Mouse (Mus musculus): ENCODE data around the gene Grn. TPM values are rescaled to one million over a fixed set of nuclear protein-coding genes. Genes with fewer than 3 reads are reported as not detected.

Grn gene
- polyA plus RNA-seq (2017; shearing (Covaris generic)), result 11.8 TPM

DNA sequence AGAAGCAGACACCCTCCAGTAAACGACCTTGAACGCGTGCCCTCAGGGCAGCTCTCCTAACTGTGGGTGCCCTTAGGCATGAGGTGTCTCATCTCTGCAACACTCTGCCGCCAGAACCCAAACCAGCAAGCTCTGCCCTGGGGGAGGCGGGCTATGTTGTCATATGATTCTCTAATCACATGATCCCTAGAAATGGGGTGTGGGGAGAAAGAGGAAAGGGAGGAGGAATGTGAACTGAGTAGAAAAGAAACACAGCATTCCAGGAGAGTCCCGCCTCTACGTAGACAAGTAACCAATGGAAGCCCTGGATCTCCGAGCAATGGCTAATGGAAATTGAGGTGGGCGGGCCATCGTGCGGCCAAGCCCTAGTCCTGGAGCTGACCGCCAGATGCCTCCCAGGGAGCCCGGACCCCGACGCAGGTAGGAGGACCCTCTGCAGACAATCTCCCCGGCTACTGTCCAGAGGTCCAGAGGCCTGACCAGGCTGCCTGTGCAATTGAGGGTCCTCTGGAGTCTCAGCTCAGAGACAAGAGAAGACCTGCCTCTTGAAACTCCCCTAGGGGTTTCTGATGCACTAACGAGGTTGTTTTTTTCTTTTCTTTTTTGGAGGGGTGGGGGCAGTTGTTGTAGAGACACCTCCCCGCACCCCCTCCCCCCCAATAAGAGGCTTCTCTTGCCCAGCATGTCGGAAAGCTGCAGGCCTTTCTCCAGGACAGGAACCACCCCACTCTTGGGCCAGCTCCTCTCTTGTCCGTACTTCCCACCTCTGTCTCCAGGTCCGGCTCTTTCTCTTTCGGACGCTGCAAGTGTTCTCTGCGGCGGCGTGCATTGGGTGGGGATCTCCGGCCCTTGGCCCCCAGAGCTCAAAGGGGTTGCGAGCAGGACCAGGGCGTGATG, at the start of gene Grn:
TSS of gene Grn (plus strand) at position 195 of the 897 bp plus-strand sequence.

GRCm38 (mm10) chr11:102393238-102393634, 36.9 kb upstream of the Grn start, which contains the start of gene Rundc3a:
Gene Rundc3a, plus strand, starts transcription at chr11:102393403.

GRCm38 (mm10) chr11:102407834-102408215, 22.3 kb upstream of the Grn start, which contains the start of gene Slc25a39:
Gene Slc25a39, minus strand, starts transcription at chr11:102407946.

DNA sequence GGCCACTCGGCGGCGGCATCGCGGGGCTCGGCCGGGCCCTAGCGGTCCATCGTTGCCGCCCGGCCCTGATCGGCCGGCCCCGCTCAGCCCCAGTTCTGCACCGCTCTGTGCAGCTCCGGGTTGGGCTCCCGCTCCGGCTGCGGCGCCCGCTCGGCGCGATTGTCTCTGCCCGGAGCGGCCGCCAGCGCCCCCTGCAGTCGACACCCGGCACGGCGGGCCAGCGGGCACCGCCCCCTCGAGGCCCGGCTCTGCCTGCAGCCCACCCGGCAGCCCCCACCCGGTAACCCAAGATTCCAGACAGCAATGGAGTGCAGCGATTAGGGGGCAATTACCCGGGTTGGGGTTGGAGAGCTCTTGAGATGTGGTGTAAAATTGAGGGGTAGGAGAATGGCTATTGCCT, 17.4 kb downstream of the Grn start, which contains the start of gene Fam171a2:
TSS of gene Fam171a2 (minus strand) at position 186 of the 400 bp plus-strand sequence.

DNA sequence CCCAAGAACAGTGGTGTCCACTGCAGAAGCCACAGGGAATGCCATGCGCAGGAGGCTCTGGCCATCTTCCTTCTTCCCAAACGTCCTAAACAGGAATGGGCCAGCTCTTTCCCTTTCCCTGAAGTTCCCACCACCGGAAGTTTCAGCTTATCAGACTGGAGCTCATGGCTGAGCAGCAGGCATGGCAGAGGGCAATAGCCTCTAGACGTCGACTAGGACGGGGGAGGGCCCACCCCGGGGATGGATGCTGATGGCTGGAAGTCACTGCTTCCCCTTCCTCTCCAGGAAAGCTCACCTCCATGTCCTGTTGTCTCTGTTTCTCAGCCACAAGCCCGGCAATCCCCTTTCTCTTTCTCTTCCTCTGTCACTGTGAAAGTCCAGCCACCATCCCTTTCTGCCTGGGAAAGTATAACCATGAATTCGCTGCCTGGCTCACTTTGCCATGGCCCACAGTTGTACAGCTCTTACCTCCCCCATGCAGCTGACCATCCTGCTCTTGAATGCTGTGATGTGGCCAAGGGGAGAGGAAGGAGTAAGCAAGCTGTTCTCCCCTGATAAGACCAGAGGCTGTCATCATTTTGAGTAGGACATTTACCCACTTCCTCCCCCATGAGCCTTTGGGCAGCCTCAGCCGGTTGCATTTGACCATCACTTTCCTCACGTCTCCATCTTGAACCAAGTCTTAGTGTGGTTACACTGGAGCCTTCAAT, 39.7 kb downstream of the Grn start, which contains the start of gene Itga2b:
TSS of gene Itga2b (minus strand) at position 475 of the 710 bp plus-strand sequence.

Other genes starting within 250 kb of the Grn start
- 106 TPM for gene Lsm12, start 245.0 kb upstream of the Grn start, polyA plus RNA-seq (2017; shearing (Covaris generic))
- gene G6pc3, start 240.7 kb upstream of the Grn start, polyA plus RNA-seq (2017; shearing (Covaris generic)), result 28.8 TPM
- 77.9 TPM for gene Hdac5, start 200.1 kb upstream of the Grn start, polyA plus RNA-seq (2017; shearing (Covaris generic))
- gene BC030867, start 181.4 kb upstream of the Grn start, polyA plus RNA-seq (2017; shearing (Covaris generic)), result not detected
- not detected for gene Asb16, start 161.6 kb upstream of the Grn start, polyA plus RNA-seq (2017; shearing (Covaris generic))
- 48.9 TPM for gene Tmub2, start 145.4 kb upstream of the Grn start, polyA plus RNA-seq (2017; shearing (Covaris generic))
- 21.2 TPM for gene Atxn7l3, start 133.7 kb upstream of the Grn start, polyA plus RNA-seq (2017; shearing (Covaris generic))
- 118 TPM for gene Ubtf, start 110.6 kb upstream of the Grn start, polyA plus RNA-seq (2017; shearing (Covaris generic))
- gene Slc4a1, start 64.1 kb upstream of the Grn start, polyA plus RNA-seq (2017; shearing (Covaris generic)), result not detected
- 4.2 TPM for gene Rundc3a, start 36.9 kb upstream of the Grn start, polyA plus RNA-seq (2017; shearing (Covaris generic))
- gene Slc25a39, start 22.4 kb upstream of the Grn start, polyA plus RNA-seq (2017; shearing (Covaris generic)), result 46.0 TPM
- not detected for gene Fam171a2, start 17.4 kb downstream of the Grn start, polyA plus RNA-seq (2017; shearing (Covaris generic))
- 2.0 TPM for gene Itga2b, start 39.8 kb downstream of the Grn start, polyA plus RNA-seq (2017; shearing (Covaris generic))
- gene Gpatch8, start 126.1 kb downstream of the Grn start, polyA plus RNA-seq (2017; shearing (Covaris generic)), result 70.4 TPM
- not detected for gene Gm11627, start 149.1 kb downstream of the Grn start, polyA plus RNA-seq (2017; shearing (Covaris generic))
- gene Fzd2, start 174.1 kb downstream of the Grn start, polyA plus RNA-seq (2017; shearing (Covaris generic)), result not detected
- gene Meioc, start 233.4 kb downstream of the Grn start, polyA plus RNA-seq (2017; shearing (Covaris generic)), result not detected

Data from naive thymus-derived CD4-positive, alpha-beta T cell, adult 5 months (primary cell).